Mouse (Mus musculus) testis, adult 2 months (tissue): ENCODE measurements around the gene Zfp239.

ENCODE experiments used
- CTCF ChIP-seq: fragments of 200-500 bp; IDR thresholded peaks from 2 replicates; pipeline ENCODE4 v1.5.1; 2012; ENCODE audit warnings: low read depth, mild to moderate bottlenecking, inconsistent platforms, low read length, moderate library complexity; ENCODE audit not compliant: control insufficient read depth, insufficient read depth, insufficient replicate concordance
- POLR2A ChIP-seq: fragments of 200-500 bp; IDR thresholded peaks from 2 replicates; pipeline ENCODE4 v1.6.1; 2012; ENCODE audit warnings: low read depth, mild to moderate bottlenecking, inconsistent platforms, low read length, moderate library complexity; ENCODE audit not compliant: control insufficient read depth

DNA sequence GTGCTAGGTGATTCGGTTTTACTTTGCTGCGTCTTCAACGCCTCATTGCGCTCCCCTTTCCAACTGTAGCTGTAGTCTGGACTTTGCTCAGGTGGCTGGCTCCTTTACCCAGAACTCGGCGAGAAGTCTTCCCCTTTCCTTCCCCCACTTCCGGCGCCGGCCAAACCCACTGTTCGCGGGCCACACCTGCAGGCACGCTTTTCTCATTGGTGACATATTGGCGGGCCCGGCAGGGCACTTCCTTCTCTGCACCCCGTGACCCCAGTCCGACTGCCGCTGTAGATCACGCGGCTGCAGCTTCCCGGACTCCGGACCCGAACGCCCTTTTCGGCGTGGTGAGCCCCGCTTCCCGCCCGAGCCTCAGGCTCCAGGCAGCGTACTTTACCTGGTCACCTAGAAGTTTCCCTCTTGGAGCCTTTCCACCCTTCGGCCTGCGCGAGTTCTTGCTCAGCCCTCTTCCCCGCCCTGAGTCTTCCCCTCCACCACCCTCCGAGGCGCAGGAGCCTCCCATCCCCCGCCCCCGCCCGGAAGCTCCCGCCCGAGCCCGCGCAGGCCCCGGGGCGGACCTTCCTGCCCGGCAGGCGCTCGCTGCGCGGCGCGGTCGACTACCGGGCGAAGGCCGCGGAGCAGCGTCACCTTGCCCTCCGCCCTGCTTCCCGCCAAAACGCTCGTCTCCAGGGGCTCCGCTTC, 55.0 kb downstream of the Zfp239 start:
- TF ChIP-seq CTCF (no peak), POLR2A (no peak)
